Mouse (Mus musculus) heart, embryonic 10.5 days (tissue): ENCODE measurements around the gene Mmp15. TPM values are rescaled to one million over a fixed set of nuclear protein-coding genes. Genes with fewer than 3 reads are reported as not detected.
A peak's percentile ranks its signal among the peaks of the same experiment; 100 is the strongest.

Experiments
- DNase-seq: peaks from one replicate; pipeline ENCODE4 v3.0.0-alpha.2; 2017; ENCODE audit warnings: low spot score
- H3K27ac ChIP-seq: fragments of 300-500 bp; sonication (generic); 2 replicates; pipeline ENCODE4 v1.5.1; 2016; ENCODE audit warnings: mild to moderate bottlenecking
- H3K27me3 ChIP-seq: fragments of 300-500 bp; sonication (generic); 2 replicates; pipeline ENCODE4 v1.6.1; 2016; ENCODE audit warnings: mild to moderate bottlenecking; ENCODE audit not compliant: poor library complexity, insufficient read depth, severe bottlenecking
- H3K36me3 ChIP-seq: fragments of 300-500 bp; sonication (generic); 2 replicates; pipeline ENCODE4 v1.6.1; 2016; ENCODE audit warnings: mild to moderate bottlenecking, moderate library complexity
- H3K4me1 ChIP-seq: fragments of 300-500 bp; sonication (generic); 2 replicates; pipeline ENCODE4 v1.6.1; 2016; ENCODE audit warnings: mild to moderate bottlenecking
- H3K4me3 ChIP-seq: fragments of 300-500 bp; sonication (generic); 2 replicates; pipeline ENCODE4 v1.5.1; 2016; ENCODE audit warnings: mild to moderate bottlenecking, moderate library complexity
- H3K9me3 ChIP-seq: fragments of 300-500 bp; sonication (generic); 2 replicates; pipeline ENCODE4 v1.6.1; 2016; ENCODE audit warnings: mild to moderate bottlenecking, moderate library complexity
- WGBS: fragments of 180-500 bp; shearing (Covaris S2); methylation state at CpG from one replicate; pipeline ENCODE4 v1.1.7; 2016; 5-methylcytosine and 5-hydroxymethylcytosine counted together
- polyA plus RNA-seq: library from polyadenylated mRNA; unstranded; fragments of >200 nt; fragmentation: Nextera tagmentation; extraction: Ambion mirVana; gene quantifications from 2 replicates; pipeline ENCODE4 v1.2.1, GENCODE M21; 2016

The Mmp15 gene
- polyA plus RNA-seq, 1 experiment from 2014 or later = 30.9 TPM

DNA sequence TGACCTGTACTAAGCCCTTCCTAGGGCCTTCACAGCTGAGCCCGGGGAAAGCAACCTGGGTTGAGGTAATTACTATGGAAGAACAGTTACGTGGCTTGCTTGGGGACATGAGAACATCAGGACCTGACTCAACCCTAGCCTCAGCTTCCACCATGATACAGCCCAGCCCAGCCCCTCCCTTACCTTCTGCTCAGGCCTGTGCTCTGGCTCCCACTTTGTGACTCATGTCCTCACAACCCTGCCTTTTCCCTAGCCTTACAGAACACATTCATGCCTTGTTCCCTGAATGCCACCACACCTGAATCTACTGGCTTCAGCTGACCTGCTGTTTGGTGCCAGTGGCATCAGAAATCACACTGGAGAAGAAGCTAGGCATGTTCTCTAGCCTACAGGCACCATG is 3.7 kb upstream of the Mmp15 start:
- Histone ChIP-seq H3K4me3 (no peak overlapping the region), H3K9me3 (no peaks in the 10 kb centered on the region), H3K27ac (0 out of 2 replicates have a peak overlapping the region, but pooled peaks have one; percentile 31), H3K4me1 (peaks cover 38% of the 10 kb centered on the region), H3K36me3 (peaks cover 20% of the 10 kb centered on the region), H3K27me3 (no peaks in the 10 kb centered on the region)
- DNase-seq = no peak
- WGBS = 88% methylated on average over 2 of the region's 2 CpGs

DNA sequence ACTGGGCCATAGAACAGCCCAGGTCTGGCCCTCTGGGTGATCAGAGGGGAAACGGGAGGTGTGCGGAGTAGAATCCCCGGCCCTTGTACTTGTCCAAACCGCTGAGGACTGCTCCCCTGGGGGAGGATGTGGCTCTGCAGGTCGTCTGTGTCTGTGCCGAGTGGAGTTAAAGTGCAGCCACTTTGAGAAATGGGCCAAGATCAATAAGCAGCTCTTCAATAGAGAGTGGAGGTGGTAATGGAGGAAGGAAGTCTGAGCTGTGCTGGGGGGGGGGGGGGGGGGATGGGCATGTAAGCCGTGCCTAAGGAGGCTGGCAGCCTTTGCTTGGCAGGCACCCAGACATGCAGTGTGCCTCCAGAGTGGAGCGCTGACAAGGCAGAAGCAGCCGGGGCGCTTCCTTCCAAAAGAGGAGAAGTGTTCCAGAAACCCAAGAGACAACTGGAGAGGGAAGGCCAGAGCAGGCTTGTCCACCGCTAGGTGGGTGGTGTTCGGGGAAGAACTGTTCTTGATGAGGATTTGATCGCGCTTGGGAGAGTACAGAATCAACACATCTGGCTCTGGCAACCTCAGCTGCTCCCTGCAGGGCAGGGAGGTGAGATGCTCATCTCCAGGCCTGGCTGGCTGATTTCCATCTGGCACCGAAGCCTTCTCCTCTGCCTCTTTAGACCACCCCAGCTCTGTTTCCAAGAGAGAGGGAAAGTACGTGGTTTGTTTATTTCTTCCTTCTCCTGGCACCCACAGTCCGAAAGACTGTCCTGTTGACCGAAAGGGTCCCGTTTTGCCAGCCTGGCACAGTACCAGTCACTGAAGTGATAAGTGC is 3.0 kb upstream of the Mmp15 start:
- Histone ChIP-seq H3K36me3 (peaks cover 13% of the 10 kb centered on the region), H3K27ac (peak overlapping the region; percentile 31; the same call in 1 of the 2 replicates), H3K9me3 (no peaks in the 10 kb centered on the region), H3K27me3 (no peaks in the 10 kb centered on the region), H3K4me3 (no peak overlapping the region), H3K4me1 (peaks cover 44% of the 10 kb centered on the region)
- DNase-seq = no peak
- 57% methylated on average over 18 of the region's 19 CpGs for WGBS

DNA sequence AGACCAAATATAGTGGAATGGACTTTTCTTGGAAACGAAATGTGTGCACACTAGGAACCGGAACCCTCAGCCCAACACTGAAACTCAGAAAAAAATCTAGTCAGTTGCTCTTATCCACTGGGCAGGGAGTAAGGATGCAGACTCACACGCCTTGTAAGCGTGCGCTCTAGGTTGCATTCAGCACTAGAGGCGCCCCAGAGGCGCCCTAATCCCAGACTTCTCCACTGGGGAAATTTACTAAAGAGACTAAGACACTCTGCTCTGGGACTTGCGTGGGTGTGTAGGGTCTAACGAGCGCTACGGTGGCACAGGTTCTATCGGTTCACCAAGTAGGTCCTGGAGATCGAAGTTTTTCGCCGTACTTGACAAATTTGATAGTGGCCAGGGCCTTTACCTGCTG is 607 bp upstream of the Mmp15 start:
- Histone ChIP-seq H3K36me3 (peaks cover 13% of the 10 kb centered on the region), H3K27me3 (no peaks in the 10 kb centered on the region), H3K4me3 (peak overlapping the region; percentile 86), H3K4me1 (peaks cover 69% of the 10 kb centered on the region), H3K27ac (peak overlapping the region; percentile 93; the same call in 1 of the 2 replicates), H3K9me3 (no peaks in the 10 kb centered on the region)
- 3% methylated on average over 15 of the region's 15 CpGs for WGBS
- no peak for DNase-seq

DNA sequence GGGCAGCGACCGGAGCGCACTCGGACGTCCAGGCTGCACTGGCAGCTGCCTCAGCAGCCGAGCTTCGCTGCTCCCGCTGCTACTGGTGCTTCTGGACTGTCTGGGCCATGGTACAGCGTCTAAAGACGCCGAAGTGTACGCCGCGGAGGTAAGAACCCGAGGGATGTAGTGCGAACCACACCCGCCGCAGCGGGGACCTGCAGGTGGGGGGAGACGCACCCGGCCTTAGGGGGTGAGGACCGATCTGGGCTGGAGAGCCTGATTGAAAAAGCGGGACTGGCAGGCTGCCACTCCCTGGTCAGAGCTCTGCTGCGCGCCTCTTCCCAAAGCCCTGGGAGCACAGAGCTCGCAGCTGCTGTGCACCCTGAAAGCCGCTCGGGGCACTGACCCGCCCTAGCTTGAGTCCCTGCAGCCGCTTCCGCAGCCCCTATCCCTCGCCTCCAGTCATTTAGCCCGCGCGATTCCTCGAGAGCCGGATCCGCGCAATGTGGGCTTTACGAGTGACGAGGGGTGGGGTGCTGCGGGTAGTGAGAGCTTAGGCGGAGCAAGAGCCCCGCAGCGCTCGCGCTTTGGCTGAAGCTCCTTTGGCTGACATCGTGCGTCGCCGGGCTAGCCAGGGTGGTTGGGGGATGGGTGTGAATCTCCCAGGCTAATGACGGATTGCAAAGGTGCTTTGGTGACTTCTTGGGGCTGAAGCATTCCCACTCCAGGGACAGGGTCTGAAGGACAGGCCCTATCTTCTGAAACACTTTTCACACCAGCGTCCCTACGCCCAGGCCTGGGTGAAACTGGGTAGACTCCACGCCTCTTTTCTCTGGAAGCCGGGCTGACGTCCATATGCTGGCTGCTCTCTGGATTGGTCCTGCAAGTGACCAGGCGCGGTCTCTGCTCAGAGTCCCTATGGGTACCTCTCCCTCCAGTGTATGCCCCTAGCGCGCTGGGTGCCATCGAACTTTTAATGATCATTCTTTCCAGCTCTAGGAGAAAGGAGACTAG is 1.1 kb downstream of the Mmp15 start:
- WGBS = under 1% methylated on average over 62 of the region's 62 CpGs
- Histone ChIP-seq H3K27me3 (no peaks in the 10 kb centered on the region), H3K27ac (peak overlapping the region; percentile 93)

DNA sequence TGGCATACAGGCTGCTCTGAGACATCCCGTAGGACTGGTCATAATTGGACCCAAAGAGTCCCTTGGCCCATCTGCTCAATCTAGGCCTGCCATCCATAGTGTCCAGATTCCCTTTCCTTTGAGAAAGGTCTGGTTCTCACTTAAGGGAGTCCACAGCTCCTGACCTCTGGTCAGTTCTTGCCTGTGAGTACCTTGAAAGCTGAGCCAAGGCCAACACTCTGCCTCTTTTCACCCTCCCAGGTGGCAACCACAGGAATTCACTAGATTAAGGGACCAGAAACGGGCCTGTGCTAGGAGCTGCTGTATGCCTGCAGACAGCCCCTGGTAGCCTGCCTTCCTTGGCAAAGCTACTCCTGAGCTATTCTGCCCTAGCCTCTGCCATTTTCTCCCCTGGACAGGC is 2.5 kb downstream of the Mmp15 start:
- WGBS = 82% methylated on average over 2 of the region's 2 CpGs
- Histone ChIP-seq H3K27me3 (no peaks in the 10 kb centered on the region), H3K27ac (peak overlapping the region; percentile 93), H3K4me1 (peaks cover 82% of the 10 kb centered on the region), H3K4me3 (peak overlapping the region; percentile 86), H3K36me3 (peaks cover 13% of the 10 kb centered on the region), H3K9me3 (no peaks in the 10 kb centered on the region)
- no peak for DNase-seq

More for the DNA sequence above, 1.1 kb downstream of the Mmp15 start:
- no peak for DNase-seq
- Histone ChIP-seq H3K9me3 (no peaks in the 10 kb centered on the region), H3K36me3 (peaks cover 13% of the 10 kb centered on the region), H3K4me3 (peak overlapping the region; percentile 86), H3K4me1 (peaks cover 81% of the 10 kb centered on the region)

DNA sequence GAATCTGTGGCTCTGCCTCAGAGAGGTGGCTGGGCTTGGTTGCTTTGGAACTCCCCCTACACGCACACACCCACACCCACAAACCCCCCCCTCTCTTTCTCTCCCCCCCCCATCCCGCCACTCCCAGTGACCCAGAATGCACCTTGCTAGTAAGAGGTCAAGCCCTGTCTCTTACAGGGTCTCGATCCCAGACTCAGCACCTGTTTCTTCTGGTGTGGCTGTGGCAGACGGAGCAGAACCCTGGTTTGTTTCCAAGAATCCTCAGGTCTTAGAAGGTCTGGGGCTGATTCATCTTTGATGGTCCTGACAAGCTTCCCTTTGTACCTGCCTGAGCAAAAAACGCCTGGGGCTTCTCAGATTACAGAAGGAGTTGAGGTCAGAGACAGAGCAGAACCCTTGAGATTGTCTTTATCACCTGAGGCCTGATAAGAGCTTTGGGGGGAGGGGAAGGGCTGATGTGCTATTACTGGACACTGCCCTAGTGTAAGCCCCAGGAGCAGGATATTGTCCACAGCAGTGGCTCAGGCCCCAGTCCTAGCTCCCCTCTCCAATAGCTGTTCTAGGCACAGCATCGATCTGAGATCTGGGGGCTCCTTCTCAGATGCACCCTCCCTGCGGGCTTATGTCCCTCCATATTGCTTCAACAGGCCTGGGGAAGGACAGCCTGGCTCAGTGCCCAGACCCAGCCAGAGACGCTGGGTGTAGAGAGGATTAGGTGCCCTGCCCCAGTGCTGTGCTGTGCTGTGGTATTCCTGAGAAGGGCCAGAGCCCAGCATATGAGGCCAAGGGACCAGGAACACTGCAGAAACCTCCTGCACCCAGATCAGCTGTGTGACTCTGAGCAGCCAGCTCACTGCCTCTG is 6.7 kb downstream of the Mmp15 start:
- H3K36me3 ChIP-seq = peaks cover 13% of the 10 kb centered on the region
- H3K4me1 ChIP-seq = peaks cover 93% of the 10 kb centered on the region
- no peaks in the 10 kb centered on the region for H3K9me3 ChIP-seq
- DNase-seq = no peak
- H3K4me3 ChIP-seq = peak overlapping the region; percentile 40
- H3K27me3 ChIP-seq = no peaks in the 10 kb centered on the region
- 14% methylated on average over 8 of the region's 8 CpGs for WGBS
- peak overlapping the region; percentile 83 for H3K27ac ChIP-seq

DNA sequence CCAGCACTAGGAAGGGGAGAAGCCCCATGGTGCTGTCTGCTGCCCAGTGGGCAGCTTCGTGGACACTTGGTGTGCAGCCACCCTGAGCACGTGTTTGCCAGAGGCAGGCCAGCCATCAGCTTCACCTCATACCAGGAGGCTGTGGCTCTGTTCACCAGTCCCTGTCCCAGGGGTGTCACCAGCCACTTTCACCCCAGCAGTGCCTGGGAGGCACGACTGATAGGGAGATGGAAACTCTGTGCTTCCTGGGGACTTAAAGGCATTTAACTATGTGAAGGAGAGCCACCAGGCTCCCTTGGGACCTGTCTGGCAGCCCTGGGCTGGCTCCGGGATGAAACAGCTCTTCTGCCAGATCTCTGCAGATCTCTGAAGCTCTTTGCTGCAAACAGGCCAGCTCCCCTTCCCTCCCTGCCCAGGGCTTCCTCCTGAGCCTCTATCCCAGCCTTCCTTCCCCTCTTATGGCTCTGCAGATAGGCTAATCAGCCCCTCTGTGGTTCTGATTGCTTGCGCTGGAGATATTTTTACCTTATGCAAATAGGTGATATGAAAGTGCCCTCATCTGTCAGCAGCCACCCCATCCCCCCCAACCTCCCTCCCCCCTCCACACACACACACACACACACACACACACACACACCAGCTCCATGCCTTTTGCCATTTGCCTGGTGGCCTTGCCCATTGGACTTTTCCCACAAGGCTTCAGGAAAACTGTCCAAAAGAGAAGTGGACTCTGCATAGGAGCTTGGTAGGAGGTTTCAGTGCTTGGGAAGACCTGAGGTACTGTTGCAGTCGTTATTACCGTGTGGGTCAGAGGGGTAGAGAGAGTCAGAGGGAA is 8.3 kb downstream of the Mmp15 start:
- peak overlapping the region; percentile 40 for H3K4me3 ChIP-seq
- H3K27me3 ChIP-seq = no peaks in the 10 kb centered on the region

DNA sequence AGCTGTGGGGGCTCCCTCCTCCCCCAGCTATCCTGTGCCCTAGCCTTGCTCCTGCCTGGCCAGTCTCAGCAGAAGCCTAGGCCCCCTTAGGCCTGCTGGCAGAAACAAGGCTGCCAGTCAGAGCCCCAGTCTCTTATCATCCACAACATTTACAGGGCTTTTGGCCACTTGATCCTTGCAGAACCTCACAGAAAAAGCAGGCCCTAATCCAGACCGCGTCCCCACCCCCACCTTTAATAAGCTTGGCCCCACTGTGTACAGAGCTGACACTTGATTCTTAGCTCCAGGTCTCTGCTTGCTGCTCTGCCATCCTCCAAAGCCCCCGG is 8.9 kb downstream of the Mmp15 start:
- Histone ChIP-seq H3K27ac (peak overlapping the region; percentile 83), H3K36me3 (peaks cover 2% of the 10 kb centered on the region; the same call in 1 of the 2 replicates), H3K4me1 (peaks cover 85% of the 10 kb centered on the region), H3K9me3 (no peaks in the 10 kb centered on the region), H3K27me3 (no peaks in the 10 kb centered on the region), H3K4me3 (peak overlapping the region; percentile 26; the same call in 1 of the 2 replicates)
- WGBS = 29% methylated on average over 3 of the region's 3 CpGs
- DNase-seq = no peak

More for the DNA sequence above, 8.3 kb downstream of the Mmp15 start:
- Histone ChIP-seq H3K27ac (peak overlapping the region; percentile 83), H3K36me3 (peaks cover 5% of the 10 kb centered on the region), H3K4me1 (peaks cover 85% of the 10 kb centered on the region), H3K9me3 (no peaks in the 10 kb centered on the region)
- no peak for DNase-seq
- 10% methylated on average over 7 of the region's 7 CpGs for WGBS

DNA sequence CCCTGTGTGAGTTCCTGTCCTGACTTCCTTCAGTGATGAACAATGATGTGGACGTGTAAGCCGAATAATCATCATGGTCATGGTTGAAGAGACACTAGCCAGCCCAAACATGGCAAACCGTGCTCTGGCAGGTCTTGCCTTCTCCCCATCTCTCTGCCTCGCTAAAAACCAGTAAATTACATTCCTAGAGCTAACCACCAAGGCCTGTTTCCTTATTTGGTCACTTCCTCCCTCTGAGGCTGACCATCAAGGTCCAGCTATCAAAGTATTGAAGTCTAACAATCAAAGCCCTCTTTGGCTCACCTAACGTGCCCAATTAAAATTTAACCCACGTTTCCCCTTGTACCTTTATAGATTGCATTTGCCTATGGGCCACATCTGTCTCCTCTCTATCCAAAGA is 10.2 kb downstream of the Mmp15 start:
- no peak for DNase-seq
- Histone ChIP-seq H3K4me3 (no peak overlapping the region), H3K4me1 (peaks cover 83% of the 10 kb centered on the region), H3K27ac (peak overlapping the region; percentile 83), H3K9me3 (no peaks in the 10 kb centered on the region), H3K36me3 (peaks cover 14% of the 10 kb centered on the region; the same call in 1 of the 2 replicates), H3K27me3 (no peaks in the 10 kb centered on the region)
- WGBS = 63% methylated on average over 6 of the region's 6 CpGs

DNA sequence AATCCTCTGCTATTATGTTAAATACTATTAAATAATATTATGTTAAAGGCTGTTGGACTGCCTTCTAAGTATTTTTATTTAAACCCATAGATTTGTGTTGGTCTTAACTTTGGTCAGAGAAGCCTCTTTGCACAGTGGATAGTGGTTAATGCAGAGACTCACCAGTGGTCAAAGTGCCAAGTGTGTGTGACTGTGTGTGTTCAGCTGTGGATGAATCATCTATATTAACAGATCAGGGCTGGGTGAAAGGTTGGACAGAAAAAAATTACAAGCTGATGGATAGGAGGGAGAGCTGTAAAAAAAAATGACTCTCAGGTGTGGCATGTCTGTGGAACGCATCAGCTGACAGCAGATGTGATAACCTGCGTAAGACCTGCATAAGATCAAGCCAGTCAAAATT is 11.8 kb downstream of the Mmp15 start:
- no peak for DNase-seq
- Histone ChIP-seq H3K4me3 (no peak overlapping the region), H3K36me3 (peaks cover 29% of the 10 kb centered on the region), H3K9me3 (no peaks in the 10 kb centered on the region), H3K4me1 (peaks cover 74% of the 10 kb centered on the region), H3K27me3 (no peaks in the 10 kb centered on the region), H3K27ac (no peak overlapping the region)
- 94% methylated on average over 2 of the region's 2 CpGs for WGBS

DNA sequence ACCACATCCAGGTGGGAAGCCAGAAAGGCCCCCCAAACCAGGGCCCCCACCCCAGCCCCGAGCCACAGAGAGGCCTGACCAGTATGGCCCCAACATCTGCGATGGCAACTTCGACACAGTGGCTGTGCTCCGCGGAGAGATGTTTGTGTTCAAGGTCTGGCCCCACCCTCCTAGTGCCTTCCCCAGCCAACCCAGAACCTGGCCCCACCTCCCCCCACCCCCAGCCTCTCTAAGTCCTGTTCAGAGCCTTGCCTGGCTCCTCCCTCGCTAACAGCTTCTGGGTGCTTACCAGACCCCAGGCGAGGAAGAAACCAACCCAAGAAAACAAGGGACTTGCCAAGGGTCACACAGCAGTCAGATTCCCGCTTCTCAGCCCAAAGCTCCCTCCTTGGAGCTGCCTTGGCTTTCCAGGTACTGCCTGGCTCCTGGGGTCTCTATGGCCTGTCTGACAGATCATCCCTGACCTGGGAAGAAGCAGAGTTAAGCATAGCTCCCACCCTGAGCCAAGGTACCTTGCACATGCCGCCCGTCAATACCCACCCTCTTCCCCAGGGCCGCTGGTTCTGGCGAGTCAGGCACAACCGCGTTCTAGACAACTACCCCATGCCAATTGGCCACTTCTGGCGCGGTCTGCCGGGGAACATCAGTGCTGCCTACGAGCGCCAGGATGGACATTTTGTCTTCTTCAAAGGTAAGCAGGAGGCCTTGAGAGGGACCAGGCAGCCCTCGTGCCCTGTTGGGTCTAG is 17.7 kb downstream of the Mmp15 start:
- no peaks in the 10 kb centered on the region for H3K27me3 ChIP-seq
- H3K36me3 ChIP-seq = peaks cover 87% of the 10 kb centered on the region
- H3K4me3 ChIP-seq = peak overlapping the region; percentile 35
- no peaks in the 10 kb centered on the region for H3K9me3 ChIP-seq
- no peak for DNase-seq
- peaks cover 75% of the 10 kb centered on the region for H3K4me1 ChIP-seq
- H3K27ac ChIP-seq = peak overlapping the region; percentile 71
- 45% methylated on average over 20 of the region's 20 CpGs for whole genome bisulfite sequencing
